Mouse (Mus musculus) c-Kit-positive CD71-positive TER-119-positive erythroid progenitor cells, embryonic 14.5 days (primary cell): Measurements from ENCODE around the gene Pou5f1.
"Not testable (repeated sequence)": the region's sequence is repeated elsewhere in the genome, so short reads cannot be mapped to it uniquely, and the experiment has no call there.

Source experiments
- DNase-seq: peaks from one replicate; pipeline ENCODE4 v3.0.0-alpha.2; 2013; ENCODE audit warnings: low spot score

Pou5f1 gene

GRCm38 (mm10) chr17:35505776-35506175 lies at the start of gene Pou5f1:
Gene Pou5f1, plus strand, starts transcription at chr17:35506018.
- no peak for DNase-seq

GRCm38 (mm10) chr17:35458247-35458646 lies 47.6 kb upstream of the Pou5f1 start:
- DNase-seq = not testable (repeated sequence)

GRCm38 (mm10) chr17:35460513-35461341 lies 45.1 kb upstream of the Pou5f1 start:
- DNase-seq = not testable (repeated sequence)

GRCm38 (mm10) chr17:35465651-35466050 lies 40.2 kb upstream of the Pou5f1 start:
- not testable (repeated sequence) for DNase-seq

GRCm38 (mm10) chr17:35468936-35469335 lies 36.9 kb upstream of the Pou5f1 start:
- DNase-seq = not testable (repeated sequence)

- DNase-seq = no peak
Measured at GRCm38 (mm10) chr17:35469842-35470751, 35.7 kb upstream of the Pou5f1 start, which contains the start of gene H2-Q10. Gene H2-Q10, plus strand, starts transcription at chr17:35470089.

GRCm38 (mm10) chr17:35484066-35484465 lies 21.8 kb upstream of the Pou5f1 start:
- DNase-seq = peak; percentile 40

- DNase-seq = no peak
Measured at GRCm38 (mm10) chr17:35485702-35486101, 20.1 kb upstream of the Pou5f1 start.

GRCm38 (mm10) chr17:35486726-35487125 lies 19.1 kb upstream of the Pou5f1 start:
- no peak for DNase-seq

- no peak for DNase-seq
Measured at GRCm38 (mm10) chr17:35488041-35488440, 17.8 kb upstream of the Pou5f1 start.

GRCm38 (mm10) chr17:35490320-35490719 lies 15.5 kb upstream of the Pou5f1 start:
- no peak for DNase-seq

GRCm38 (mm10) chr17:35497124-35497523 lies 8.7 kb upstream of the Pou5f1 start:
- no peak for DNase-seq

GRCm38 (mm10) chr17:35502226-35502625 lies 3.6 kb upstream of the Pou5f1 start:
- DNase-seq = no peak

- DNase-seq = no peak
Measured at GRCm38 (mm10) chr17:35502762-35503161, 3.1 kb upstream of the Pou5f1 start.

GRCm38 (mm10) chr17:35503849-35504248 lies 2.0 kb upstream of the Pou5f1 start:
- no peak for DNase-seq

GRCm38 (mm10) chr17:35504628-35505481 lies 963 bp upstream of the Pou5f1 start:
- no peak for DNase-seq

GRCm38 (mm10) chr17:35506881-35507280 lies 1.1 kb downstream of the Pou5f1 start:
- no peak for DNase-seq

GRCm38 (mm10) chr17:35507556-35508260 lies 1.9 kb downstream of the Pou5f1 start:
- no peak for DNase-seq

GRCm38 (mm10) chr17:35508279-35508678 lies 2.5 kb downstream of the Pou5f1 start:
- not testable (repeated sequence) for DNase-seq

- no peak for DNase-seq
Measured at GRCm38 (mm10) chr17:35509284-35509683, 3.5 kb downstream of the Pou5f1 start.
